Mouse (Mus musculus) adrenal gland, adult (tissue): ENCODE data around the gene Dhx30.

Source experiments
- DNase-seq, 2 experiments: peaks; one replicate each; pipeline ENCODE4 v3.0.0; 2022 to 2023; ENCODE audit warnings: low spot score in 1 of 2; ENCODE audit not compliant: inconsistent age in 2 of 2

The Dhx30 gene

DNA sequence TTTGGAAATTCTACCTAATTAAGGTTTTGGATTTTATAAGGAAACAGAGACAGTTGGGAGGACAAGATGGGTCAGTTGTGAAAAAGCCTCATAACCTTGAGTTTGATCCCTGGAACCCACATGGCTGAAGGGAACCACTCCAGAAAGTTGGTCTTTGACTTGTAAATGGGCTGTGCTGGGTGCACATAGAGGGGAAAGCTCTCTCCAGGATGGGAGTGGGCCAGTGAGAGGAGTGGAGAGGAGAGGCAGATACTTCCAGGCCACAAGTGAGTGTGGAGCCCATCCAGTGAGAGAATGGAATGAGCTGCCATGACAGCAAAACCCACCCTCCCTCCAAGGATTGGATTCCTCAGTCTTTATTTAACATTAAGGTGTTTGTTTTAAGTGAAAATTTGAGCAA lies 66.4 kb downstream of the Dhx30 start:
- no peak for DNase-seq

DNA sequence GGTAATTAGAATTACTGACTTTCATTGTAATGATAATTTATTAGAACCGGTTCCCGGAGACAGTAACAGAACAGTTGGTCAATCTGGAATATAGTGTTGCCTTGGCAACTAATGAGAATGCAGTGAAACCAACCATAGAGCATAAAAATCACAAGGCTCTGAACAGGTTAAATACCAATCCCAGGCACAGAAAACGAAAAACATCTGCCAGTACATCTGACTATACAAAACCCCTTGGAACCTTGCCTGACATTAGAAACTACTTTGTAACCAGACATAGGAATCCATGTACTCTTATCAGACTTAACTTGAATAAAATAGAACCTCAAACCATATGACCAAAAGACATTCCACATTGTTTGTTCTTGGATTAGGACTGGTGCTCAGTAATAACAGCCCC lies 69.8 kb downstream of the Dhx30 start:
- DNase-seq = no peak

DNA sequence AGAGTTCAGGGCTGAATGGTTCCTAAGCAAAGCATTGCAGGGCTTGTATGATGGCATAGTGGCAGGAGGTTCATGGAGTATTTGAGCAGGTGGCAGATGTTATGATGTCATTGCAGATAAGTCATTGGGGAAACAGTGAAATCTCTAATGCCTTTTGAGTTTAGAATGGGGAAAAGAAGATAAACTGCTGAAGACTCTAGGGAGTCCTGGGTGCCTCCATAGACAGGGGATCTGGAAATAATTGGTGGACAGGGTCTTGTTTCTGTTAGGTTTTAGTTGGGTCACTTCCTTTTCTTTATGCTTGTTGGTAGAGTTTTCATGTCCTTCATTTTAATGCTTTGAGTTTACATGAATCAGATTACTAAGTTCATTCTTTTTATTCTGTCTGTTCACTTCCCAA lies 70.4 kb downstream of the Dhx30 start:
- DNase-seq = no peak

DNA sequence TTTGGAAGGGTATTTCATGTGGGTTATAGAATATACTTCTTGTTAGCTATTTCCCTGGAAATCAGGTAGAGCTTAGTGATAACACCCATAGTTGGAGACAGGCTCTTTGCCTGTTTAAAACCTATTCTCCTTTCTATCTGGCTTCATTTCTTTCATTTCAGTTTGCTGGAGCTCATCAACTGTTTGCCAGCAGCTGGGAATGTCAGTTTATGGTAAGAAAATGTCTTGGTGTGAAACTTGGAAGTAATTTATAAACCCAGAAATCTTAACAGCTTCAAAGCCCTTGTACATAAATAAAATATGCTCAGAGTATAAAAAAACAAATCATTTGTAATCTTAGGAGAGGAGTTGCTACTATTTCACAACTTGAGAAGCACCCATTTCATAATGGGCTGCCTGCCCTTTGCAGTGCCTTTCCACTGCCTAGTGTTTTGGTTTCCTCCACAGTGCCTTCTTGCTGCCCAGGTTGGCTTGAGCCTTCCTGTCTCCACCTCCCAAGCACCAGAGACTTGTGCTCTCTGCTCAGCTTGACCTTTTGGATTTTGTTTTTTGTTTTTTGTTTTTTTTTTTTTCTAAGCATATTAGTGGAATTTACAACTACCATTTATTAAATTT lies 71.8 kb downstream of the Dhx30 start:
- no peak for DNase-seq

DNA sequence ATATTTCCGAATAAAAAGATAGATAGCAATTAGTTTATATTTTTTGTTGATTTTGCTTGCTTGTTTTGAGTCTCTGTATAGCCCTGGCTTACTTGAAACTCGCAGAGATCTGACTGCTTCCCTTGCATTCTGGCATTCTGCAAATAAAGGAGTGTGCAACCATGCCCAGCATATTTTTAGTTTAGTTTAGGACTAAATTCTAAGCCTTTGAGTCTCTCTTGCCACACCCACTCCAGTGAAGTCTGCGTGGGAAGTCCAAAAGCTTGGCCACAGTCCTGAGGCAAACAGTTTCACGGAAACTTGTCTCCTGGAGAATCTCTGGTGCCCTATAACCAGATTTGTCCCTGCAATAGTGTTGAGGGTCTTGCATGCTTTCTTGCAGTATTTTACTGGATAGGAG lies 73.3 kb downstream of the Dhx30 start:
- DNase-seq = no peak

DNA sequence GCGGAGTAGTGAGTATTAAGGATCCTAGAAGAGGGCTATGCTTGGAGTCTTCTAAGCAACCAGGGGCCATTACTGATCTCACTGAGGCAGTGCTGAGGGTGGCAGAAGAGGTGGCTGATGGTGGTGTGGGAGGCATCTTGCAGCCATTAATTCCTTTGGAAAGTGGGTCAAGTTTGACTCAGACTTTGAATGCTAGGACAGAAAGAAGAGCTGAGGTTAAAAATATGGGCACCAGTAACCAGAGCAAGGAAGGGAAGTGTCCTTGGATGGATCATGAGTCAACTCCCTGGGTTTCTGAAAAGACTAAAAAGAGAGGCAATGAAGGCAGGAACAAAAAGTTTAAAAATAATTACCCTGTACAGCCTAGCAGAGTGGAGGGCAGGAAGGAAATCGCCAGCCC lies 79.1 kb downstream of the Dhx30 start:
- DNase-seq = peak; percentile 47 to 82

DNA sequence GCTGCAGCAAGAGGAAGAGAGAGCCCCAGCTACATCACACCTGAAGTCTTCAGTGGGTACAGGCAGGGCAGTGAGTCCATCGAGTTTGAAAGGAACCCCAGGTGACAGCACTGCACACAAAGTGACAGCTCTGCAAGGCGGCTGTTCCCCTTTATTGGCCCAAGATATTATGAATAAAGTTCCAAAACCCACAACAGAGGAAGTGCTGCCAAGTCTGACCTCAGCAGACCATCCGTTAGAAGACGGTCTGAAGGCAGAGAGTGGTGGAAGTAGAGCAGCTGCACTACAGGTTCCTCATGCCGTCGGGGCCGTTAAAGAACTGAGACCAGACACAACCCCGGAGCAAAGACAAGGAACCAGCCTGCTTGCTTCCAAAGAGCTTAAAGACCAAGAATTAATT lies 79.7 kb downstream of the Dhx30 start:
- DNase-seq = peak in 1 of 2 experiments; percentile 14

DNA sequence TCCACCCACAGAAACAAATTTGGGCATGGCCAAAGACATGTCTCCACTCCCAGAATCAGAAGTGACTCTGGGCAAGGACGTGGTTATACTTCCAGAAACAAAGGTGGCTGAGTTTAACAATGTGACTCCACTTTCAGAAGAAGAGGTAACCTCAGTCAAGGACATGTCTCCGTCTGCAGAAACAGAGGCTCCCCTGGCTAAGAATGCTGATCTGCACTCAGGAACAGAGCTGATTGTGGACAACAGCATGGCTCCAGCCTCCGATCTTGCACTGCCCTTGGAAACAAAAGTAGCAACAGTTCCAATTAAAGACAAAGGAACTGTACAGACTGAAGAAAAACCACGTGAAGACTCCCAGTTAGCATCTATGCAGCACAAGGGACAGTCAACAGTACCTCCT lies 82.5 kb downstream of the Dhx30 start:
- no peak for DNase-seq
